Mouse (Mus musculus): Measurements from ENCODE around the gene Spata13.

DNA sequence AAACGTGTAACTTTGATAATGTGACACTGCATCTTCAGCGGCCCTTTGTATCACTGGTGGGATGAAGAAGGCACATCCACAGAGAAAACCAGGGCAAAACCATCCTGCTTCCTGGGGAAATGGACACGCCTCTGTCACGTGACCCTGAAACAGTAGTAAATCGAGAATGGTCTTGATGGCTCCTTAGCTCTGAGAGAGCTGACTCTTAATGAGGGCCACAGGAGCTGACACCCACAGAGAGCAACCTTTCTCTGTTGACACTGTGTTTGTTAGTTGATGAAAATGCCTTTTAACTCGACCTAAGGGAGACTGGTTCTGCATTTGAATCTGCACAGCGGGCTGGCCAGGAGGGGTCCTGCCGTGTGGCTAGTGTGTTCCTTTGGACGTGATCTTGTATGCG lies 128.0 kb downstream of the Spata13 start:
- TF ChIP-seq CTCF (IDR thresholded peaks at IDR 0.05; ENCODE audit: low read depth): no peak
- TF ChIP-seq EP300 (IDR thresholded peaks at IDR 0.05; ENCODE audit: low read depth): no peak
